Mouse (Mus musculus): ENCODE data around the gene Prr15l.

GRCm38 (mm10) chr11:96886942-96887546, 40.9 kb upstream of the Prr15l start:
- TF ChIP-seq CTCF (IDR thresholded peaks at IDR 0.05) (no peak), EP300 (IDR thresholded peaks at IDR 0.05) (no peak)
